Mouse (Mus musculus) liver, embryonic 11.5 days (tissue): ENCODE results near the gene Tspyl3. TPM values are rescaled to one million over a fixed set of nuclear protein-coding genes. Genes with fewer than 3 reads are reported as not detected.
"Not testable (repeated sequence)": the region's sequence is repeated elsewhere in the genome, so short reads cannot be mapped to it uniquely, and the experiment has no call there.

Experiments
- ATAC-seq: fragments of 200-750 bp; cut with Nextera tagmentation; replicated peaks from 2 replicates; pipeline ENCODE4 v1.8.0; 2017; ENCODE audit warnings: moderate number of reproducible peaks, mild to moderate bottlenecking, moderate TSS enrichment, moderate library complexity; ENCODE audit not compliant: low FRiP score
- DNase-seq: peaks from one replicate; pipeline ENCODE4 v3.0.0-alpha.2; 2017; ENCODE audit warnings: low spot score
- H3K27ac ChIP-seq: fragments of 300-500 bp; sonication (generic); 2 replicates; pipeline ENCODE4 v1.5.1; 2014; ENCODE audit warnings: mild to moderate bottlenecking, low read depth, low read length, control low read depth
- H3K27me3 ChIP-seq: fragments of 300-500 bp; sonication (generic); replicated peaks from 2 replicates; pipeline ENCODE4 v1.6.1; 2014; ENCODE audit warnings: low read length, mixed read lengths; ENCODE audit not compliant: control insufficient read depth, insufficient read depth
- H3K36me3 ChIP-seq: fragments of 300-500 bp; sonication (generic); 2 replicates; pipeline ENCODE4 v1.6.1; 2014; ENCODE audit warnings: mild to moderate bottlenecking, low read length, moderate library complexity, mixed read lengths; ENCODE audit not compliant: control insufficient read depth, insufficient read depth
- H3K4me1 ChIP-seq: fragments of 300-500 bp; sonication (generic); replicated peaks from 2 replicates; pipeline ENCODE4 v1.6.1; 2014; ENCODE audit warnings: low read length, mixed read lengths; ENCODE audit not compliant: control insufficient read depth, insufficient read depth
- H3K4me2 ChIP-seq: fragments of 300-500 bp; sonication (generic); 2 replicates; pipeline ENCODE4 v1.6.1; 2014; ENCODE audit warnings: mild to moderate bottlenecking, control low read depth, moderate library complexity
- H3K4me3 ChIP-seq: fragments of 300-500 bp; sonication (generic); 2 replicates; pipeline ENCODE4 v1.5.1; 2014; ENCODE audit warnings: low read depth, low read length, control low read depth
- H3K9ac ChIP-seq: fragments of 300-500 bp; sonication (generic); 2 replicates; pipeline ENCODE4 v1.6.1; 2014; ENCODE audit warnings: low read depth, low read length, control low read depth
- H3K9me3 ChIP-seq: fragments of 300-500 bp; sonication (generic); 2 replicates; pipeline ENCODE4 v1.6.1; 2016; ENCODE audit warnings: low read length, inconsistent platforms, mixed read lengths; ENCODE audit not compliant: control insufficient read depth
- WGBS: fragments of 180-500 bp; shearing (Covaris S2); extraction: QIAGEN DNeasy Blood & Tissue Kit; methylation state at CpG from one replicate; pipeline ENCODE4 v1.1.7; 2014; 5-methylcytosine and 5-hydroxymethylcytosine counted together
- polyA plus RNA-seq: library from polyadenylated mRNA; unstranded; fragments of >200 nt; fragmentation: Nextera tagmentation; extraction: Ambion mirVana; gene quantifications from 2 replicates; pipeline ENCODE4 v1.2.1, GENCODE M21; 2014

The Tspyl3 gene
- 6.5 and 6.8 TPM in 2 replicates for polyA plus RNA-seq

GRCm38 (mm10) chr2:153224946-153225594, at the start of gene Tspyl3:
TSS of gene Tspyl3 (minus strand) at chr2:153225441.
- peak; percentile 75 for DNase-seq

GRCm38 (mm10) chr2:153274919-153275247, 49.6 kb upstream of the Tspyl3 start:
- WGBS, result 69% methylated on average over 6 of the region's 6 CpGs
- H3K36me3 ChIP-seq, result no peaks in the 10 kb centered on the region
- no peaks in the 10 kb centered on the region for H3K9me3 ChIP-seq
- peaks cover 14% of the 10 kb centered on the region for H3K4me1 ChIP-seq
- no peaks in the 10 kb centered on the region for H3K27me3 ChIP-seq
- DNase-seq, result no peak
- no peak overlapping the region for H3K4me2 ChIP-seq
- H3K4me3 ChIP-seq, result no peak overlapping the region
- no peak for ATAC-seq
- H3K9ac ChIP-seq, result no peak overlapping the region
- H3K27ac ChIP-seq, result no peak overlapping the region; the same call in 1 of the 2 replicates

More at GRCm38 (mm10) chr2:153224946-153225594, at the start of gene Tspyl3:
- under 1% methylated on average over 31 of the region's 31 CpGs for WGBS
- Histone ChIP-seq H3K27ac (peak within 1 kb of the TSS; percentile 28), H3K4me2 (peak within 1 kb of the TSS; percentile 79), H3K36me3 (peaks cover 8% of the 10 kb centered on the region), H3K4me3 (peak within 1 kb of the TSS; percentile 56), H3K4me1 (peaks cover 58% of the 10 kb centered on the region), H3K9ac (peak within 1 kb of the TSS; percentile 66), H3K27me3 (no peaks in the 10 kb centered on the region), H3K9me3 (no peaks in the 10 kb centered on the region)
- no peak for ATAC-seq

- DNase-seq, H3K9me3 ChIP-seq, H3K27ac ChIP-seq, H3K36me3 ChIP-seq, H3K4me2 ChIP-seq, H3K27me3 ChIP-seq, H3K4me3 ChIP-seq, H3K9ac ChIP-seq: not testable (repeated sequence)
- peaks cover 18% of the 10 kb centered on the region for H3K4me1 ChIP-seq
- 56% methylated on average over 6 of the region's 6 CpGs for WGBS
- ATAC-seq, result peak; percentile 53
Measured at GRCm38 (mm10) chr2:153274200-153274918, 49.1 kb upstream of the Tspyl3 start.

- not testable (repeated sequence) for H3K27me3 ChIP-seq, H3K4me2 ChIP-seq, H3K9ac ChIP-seq, H3K9me3 ChIP-seq, H3K4me3 ChIP-seq, DNase-seq, H3K27ac ChIP-seq
- Histone ChIP-seq H3K4me1 (peaks cover 18% of the 10 kb centered on the region), H3K36me3 (peaks cover 18% of the 10 kb centered on the region)
- 44% methylated on average over 8 of the region's 8 CpGs for WGBS
- peak; percentile 54; the same call in 1 of the 2 replicates for ATAC-seq
Measured at GRCm38 (mm10) chr2:153270231-153270915, 45.1 kb upstream of the Tspyl3 start.

- Histone ChIP-seq H3K27me3 (no peaks in the 10 kb centered on the region), H3K4me3 (no peak overlapping the region), H3K9me3 (no peaks in the 10 kb centered on the region), H3K4me1 (peaks cover 5% of the 10 kb centered on the region), H3K4me2 (no peak overlapping the region), H3K9ac (no peak overlapping the region), H3K36me3 (peaks cover 24% of the 10 kb centered on the region), H3K27ac (no peak overlapping the region)
- ATAC-seq, result no peak
- WGBS, result 78% methylated on average over 2 of the region's 2 CpGs
- DNase-seq, result no peak
Measured at GRCm38 (mm10) chr2:153267331-153267730, 42.1 kb upstream of the Tspyl3 start.

- Histone ChIP-seq H3K4me2 (no peak overlapping the region), H3K27ac (no peak overlapping the region), H3K36me3 (peaks cover 37% of the 10 kb centered on the region), H3K4me3 (no peak overlapping the region), H3K9me3 (no peaks in the 10 kb centered on the region), H3K9ac (no peak overlapping the region), H3K4me1 (peaks cover 24% of the 10 kb centered on the region), H3K27me3 (no peaks in the 10 kb centered on the region)
- WGBS, result 85% methylated on average over 7 of the region's 7 CpGs
- no peak for DNase-seq
- ATAC-seq, result no peak
Measured at GRCm38 (mm10) chr2:153263053-153263452, 37.8 kb upstream of the Tspyl3 start.

- ATAC-seq (peak; percentile 90), DNase-seq (no peak)
- Histone ChIP-seq H3K4me2 (peak overlapping the region; percentile 53), H3K9ac (peak overlapping the region; percentile 30; the same call in 1 of the 2 replicates), H3K27me3 (no peaks in the 10 kb centered on the region), H3K4me3 (no peak overlapping the region), H3K9me3 (no peaks in the 10 kb centered on the region), H3K27ac (peak overlapping the region; percentile 88), H3K36me3 (peaks cover 19% of the 10 kb centered on the region), H3K4me1 (peaks cover 25% of the 10 kb centered on the region)
- 26% methylated on average over 3 of the region's 3 CpGs for WGBS
Measured at GRCm38 (mm10) chr2:153259864-153260674, 34.8 kb upstream of the Tspyl3 start.
